Mouse (Mus musculus): Measurements from ENCODE around the gene Car10. TPM values are rescaled to one million over a fixed set of nuclear protein-coding genes. Genes with fewer than 3 reads are reported as not detected.

Car10 gene
- total RNA-seq, 2 experiments from 2014 or later = 71.9 to 72.1 TPM

- DNase-seq (ENCODE audit: extremely low spot score in 1 of 2, low spot score in 2 of 2) = no peak
- intact Hi-C loops (cut with DNase I) = no loop called here
These were observed 500.3 kb downstream of the Car10 start for GRCm38 (mm10) chr11:93598175-93598574.

GRCm38 (mm10) chr11:93599755-93600154 lies 501.9 kb downstream of the Car10 start:
- intact Hi-C loops (cut with DNase I) = no loop called here
- no peak for DNase-seq (ENCODE audit: extremely low spot score in 1 of 2, low spot score in 2 of 2)

DNA sequence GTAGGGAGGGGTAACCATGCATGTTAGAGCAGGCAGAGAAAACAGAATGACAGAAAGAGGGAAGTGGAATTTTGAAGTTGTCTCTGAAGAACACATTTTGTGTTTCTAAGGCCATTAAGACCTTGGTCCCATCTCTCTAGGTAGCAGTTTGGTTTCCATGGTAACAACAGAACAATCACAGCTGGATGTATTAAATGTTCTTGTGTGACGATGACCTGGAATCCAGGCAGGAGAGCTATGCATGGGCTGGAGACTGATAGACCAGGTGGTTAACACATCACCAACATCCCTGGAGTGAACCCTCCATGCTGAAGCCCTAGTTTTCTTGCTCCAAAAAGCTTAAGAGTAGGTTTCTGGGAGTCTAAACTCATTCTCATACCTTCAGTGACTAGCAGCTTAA lies 505.7 kb downstream of the Car10 start:
- no peak for DNase-seq (ENCODE audit: extremely low spot score in 1 of 2, low spot score in 2 of 2)
- intact Hi-C loops (cut with DNase I) = no loop called here

DNA sequence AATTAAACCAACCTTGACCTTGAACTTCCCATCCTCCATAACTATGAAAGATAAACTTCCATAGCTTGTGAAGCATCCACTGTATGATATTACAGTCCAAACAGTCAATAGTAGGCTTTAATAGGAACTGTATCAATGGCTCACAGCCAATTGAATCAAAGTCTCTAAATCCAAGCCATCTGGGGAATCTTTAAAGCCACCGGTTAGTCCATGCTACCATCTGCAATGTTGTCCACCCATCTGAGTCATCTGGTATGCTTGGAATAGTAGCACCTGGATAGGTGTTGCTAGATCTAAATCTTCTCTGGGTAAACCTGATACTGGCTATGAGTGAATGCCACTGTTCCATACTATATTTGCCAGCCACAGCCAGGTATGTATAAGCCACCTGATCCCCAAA lies 509.3 kb downstream of the Car10 start:
- no peak for DNase-seq (ENCODE audit: extremely low spot score in 1 of 2, low spot score in 2 of 2)
- intact Hi-C loops (cut with DNase I) = no loop called here

- intact Hi-C loops (cut with DNase I) = no loop called here
- DNase-seq (ENCODE audit: extremely low spot score in 1 of 2, low spot score in 2 of 2) = no peak
These were observed 510.9 kb downstream of the Car10 start for GRCm38 (mm10) chr11:93608716-93609115.

DNA sequence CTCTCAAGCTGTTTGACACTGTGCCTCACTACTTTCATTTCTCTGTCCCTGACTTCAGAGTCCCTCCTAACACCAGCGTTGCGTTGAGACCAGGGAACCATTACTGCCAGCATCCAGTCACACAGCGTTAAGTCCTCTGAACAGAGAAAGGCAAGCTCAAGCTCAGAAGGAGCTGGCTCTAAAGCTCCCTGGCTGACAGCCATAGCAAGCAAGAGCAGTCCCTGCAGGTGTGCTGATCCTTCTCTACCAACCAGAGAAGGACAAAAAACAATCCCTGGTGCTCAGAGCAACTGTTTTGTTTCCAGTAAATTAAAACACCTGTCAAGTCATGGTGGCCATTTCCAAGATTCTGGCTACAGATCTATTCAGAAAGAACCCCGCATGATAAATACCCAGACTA lies 514.2 kb downstream of the Car10 start:
- no peak for DNase-seq (ENCODE audit: extremely low spot score in 1 of 2, low spot score in 2 of 2)

DNA sequence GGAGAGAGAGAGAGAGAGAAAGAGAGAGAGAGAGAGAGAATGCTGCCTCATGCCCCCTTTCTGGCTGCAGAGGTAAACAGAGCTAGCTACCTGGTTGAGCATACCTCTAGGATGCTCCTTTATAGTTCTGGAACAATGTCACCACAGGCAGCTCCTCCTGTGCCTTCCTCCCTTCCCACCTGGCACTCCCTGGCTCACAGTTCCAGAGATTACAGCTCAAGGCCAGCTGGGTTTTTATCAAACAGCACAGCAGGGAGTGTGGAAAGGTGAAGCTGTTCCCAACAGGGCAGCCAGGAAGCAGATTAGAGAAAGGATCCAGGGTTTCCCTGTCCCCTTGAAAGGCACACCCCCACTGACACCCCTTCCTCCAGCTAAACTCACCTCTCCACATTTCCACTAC lies 517.0 kb downstream of the Car10 start:
- no peak for DNase-seq (ENCODE audit: extremely low spot score in 1 of 2, low spot score in 2 of 2)
- intact Hi-C loops (cut with DNase I) = no loop called here

More for the DNA sequence above, 514.2 kb downstream of the Car10 start:
- intact Hi-C loops (cut with DNase I) = no loop called here

GRCm38 (mm10) chr11:93623605-93624004 lies 525.8 kb downstream of the Car10 start:
- intact Hi-C loops (cut with DNase I) = no loop called here
- no peak for DNase-seq (ENCODE audit: extremely low spot score in 1 of 2, low spot score in 2 of 2)

- intact Hi-C loops (cut with DNase I) = no loop called here
- DNase-seq (ENCODE audit: extremely low spot score in 1 of 2, low spot score in 2 of 2) = no peak
These were observed 541.6 kb downstream of the Car10 start for GRCm38 (mm10) chr11:93639410-93639809.

- intact Hi-C loops (cut with DNase I) = no loop called here
- no peak for DNase-seq (ENCODE audit: extremely low spot score in 1 of 2, low spot score in 2 of 2)
These were observed 543.1 kb downstream of the Car10 start for GRCm38 (mm10) chr11:93640954-93641353.

GRCm38 (mm10) chr11:93642331-93642730 lies 544.5 kb downstream of the Car10 start:
- intact Hi-C loops (cut with DNase I) = no loop called here
- DNase-seq (ENCODE audit: extremely low spot score in 1 of 2, low spot score in 2 of 2) = no peak

- intact Hi-C loops (cut with DNase I) = no loop called here
- no peak for DNase-seq (ENCODE audit: extremely low spot score in 1 of 2, low spot score in 2 of 2)
These were observed 545.2 kb downstream of the Car10 start for GRCm38 (mm10) chr11:93643006-93643405.

- intact Hi-C loops (cut with DNase I) = no loop called here
- DNase-seq (ENCODE audit: extremely low spot score in 1 of 2, low spot score in 2 of 2) = peak in 1 of 2 experiments; percentile 11
These were observed 545.6 kb downstream of the Car10 start for GRCm38 (mm10) chr11:93643436-93643835.

DNA sequence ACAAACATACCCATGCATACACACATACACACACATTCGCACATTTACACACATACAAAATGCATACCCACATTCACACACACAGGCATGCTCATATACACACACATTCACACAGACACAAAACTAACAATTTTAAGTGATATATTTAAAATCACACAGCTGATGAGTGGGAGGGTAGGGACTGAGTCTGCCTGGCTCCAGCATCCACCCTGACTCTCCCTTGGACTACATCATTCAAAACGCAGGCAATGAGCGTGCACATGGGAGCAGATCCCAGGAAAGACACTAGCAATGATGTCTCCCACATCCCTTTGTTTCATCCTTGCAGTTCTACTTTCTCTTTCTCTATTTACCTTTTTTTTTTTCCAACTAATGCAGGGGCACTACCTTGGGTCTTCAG lies 548.4 kb downstream of the Car10 start:
- DNase-seq (ENCODE audit: extremely low spot score in 1 of 2, low spot score in 2 of 2) = no peak
- intact Hi-C loops (cut with DNase I) = no loop called here

Measured in left cerebral cortex, postnatal 10 days (tissue).